Mouse (Mus musculus) WW6 (cell line): ENCODE measurements around the gene Rab1b.
A peak's percentile ranks its signal among the peaks of the same experiment; 100 is the strongest.
"Not testable (repeated sequence)": the region's sequence is repeated elsewhere in the genome, so short reads cannot be mapped to it uniquely, and the experiment has no call there.

Experiments
- DNase-seq: peaks from one replicate; pipeline ENCODE4 v3.0.0-alpha.2; 2013; ENCODE audit warnings: low read depth, low spot score

Gene Rab1b

GRCm38 (mm10) chr19:5097521-5098362, 9.1 kb downstream of the Rab1b start:
- no peak for DNase-seq

GRCm38 (mm10) chr19:5095887-5096474, 10.9 kb downstream of the Rab1b start:
- DNase-seq: no peak

- no peak for DNase-seq
Measured at GRCm38 (mm10) chr19:5094746-5095417, 12.0 kb downstream of the Rab1b start.

GRCm38 (mm10) chr19:5094243-5094632, 12.6 kb downstream of the Rab1b start:
- peak; percentile 83 for DNase-seq

GRCm38 (mm10) chr19:5093481-5094242, 13.2 kb downstream of the Rab1b start:
- no peak for DNase-seq

- DNase-seq: no peak
Measured at GRCm38 (mm10) chr19:5092083-5092482, 14.8 kb downstream of the Rab1b start.

GRCm38 (mm10) chr19:5089324-5089723, 17.5 kb downstream of the Rab1b start:
- DNase-seq: no peak

- peak; percentile 93 for DNase-seq
Measured at GRCm38 (mm10) chr19:5087884-5088728, 18.8 kb downstream of the Rab1b start, which contains the start of gene Yif1a. Gene Yif1a (plus strand): TSS chr19:5088538.

- DNase-seq: not testable (repeated sequence)
Measured at GRCm38 (mm10) chr19:5086533-5086932, 20.3 kb downstream of the Rab1b start.

GRCm38 (mm10) chr19:5085145-5085863, 21.6 kb downstream of the Rab1b start, which contains the start of gene Tmem151a:
Gene Tmem151a (minus strand): TSS chr19:5085531.
- no peak for DNase-seq

- no peak for DNase-seq
Measured at GRCm38 (mm10) chr19:5084834-5085144, 22.1 kb downstream of the Rab1b start.

- no peak for DNase-seq
Measured at GRCm38 (mm10) chr19:5083961-5084833, 22.7 kb downstream of the Rab1b start.

GRCm38 (mm10) chr19:5082596-5082995, 24.3 kb downstream of the Rab1b start:
- DNase-seq: no peak

GRCm38 (mm10) chr19:5082005-5082404, 24.9 kb downstream of the Rab1b start:
- DNase-seq: no peak

- no peak for DNase-seq
Measured at GRCm38 (mm10) chr19:5079279-5079678, 27.6 kb downstream of the Rab1b start.

- DNase-seq: no peak
Measured at GRCm38 (mm10) chr19:5073518-5073917, 33.4 kb downstream of the Rab1b start.

GRCm38 (mm10) chr19:5073028-5073427, 33.8 kb downstream of the Rab1b start:
- DNase-seq: no peak

GRCm38 (mm10) chr19:5072389-5073019, 34.4 kb downstream of the Rab1b start:
- no peak for DNase-seq
